Mouse (Mus musculus) stomach, adult 2 months (tissue): ENCODE measurements around the gene Arl6ip5. TPM values are rescaled to one million over a fixed set of nuclear protein-coding genes. Genes with fewer than 3 reads are reported as not detected.

Experiments used
- polyA plus RNA-seq: library from polyadenylated mRNA; depleted of rRNA; stranded (reverse); fragments of >200 nt; gene quantifications from 2 replicates; pipeline ENCODE4 v1.2.3, GENCODE M21; 2012; rRNA removed

Gene Arl6ip5
- polyA plus RNA-seq: 21.6 and 22.7 TPM in 2 replicates

GRCm38 (mm10) chr6:97210191-97210961 lies at the start of gene Arl6ip5:
TSS of gene Arl6ip5 (plus strand) at chr6:97210689.

GRCm38 (mm10) chr6:97178491-97179366 lies 31.8 kb upstream of the Arl6ip5 start, which contains the start of gene Tmf1:
TSS of gene Tmf1 (minus strand) at chr6:97179122.

GRCm38 (mm10) chr6:97205439-97205885 lies 5.0 kb upstream of the Arl6ip5 start, which contains the start of gene Uba3:
TSS of gene Uba3 (minus strand) at chr6:97205647.

GRCm38 (mm10) chr6:97252711-97253221 lies 42.3 kb downstream of the Arl6ip5 start, which contains the start of gene Lmod3:
TSS of gene Lmod3 (minus strand) at chr6:97252759.

Other genes starting within 250 kb of the Arl6ip5 start
- 0.17 and 0.44 TPM in 2 replicates for gene Fam19a4, start 150.3 kb upstream of the Arl6ip5 start, polyA plus RNA-seq
- 1.6 and 4.3 TPM in 2 replicates for gene Eogt, start 61.5 kb upstream of the Arl6ip5 start, polyA plus RNA-seq
- gene Tmf1, start 31.6 kb upstream of the Arl6ip5 start, polyA plus RNA-seq: 0.85 and 1.00 TPM in 2 replicates
- 1.5 and 2.1 TPM in 2 replicates for gene Uba3, start 5.0 kb upstream of the Arl6ip5 start, polyA plus RNA-seq
- gene Lmod3, start 42.1 kb downstream of the Arl6ip5 start, polyA plus RNA-seq: 0.13 and 0.15 TPM in 2 replicates